Mouse (Mus musculus): ENCODE results near the gene Slc39a7. TPM values are rescaled to one million over a fixed set of nuclear protein-coding genes. Genes with fewer than 3 reads are reported as not detected.
"Not testable (repeated sequence)": the region's sequence is repeated elsewhere in the genome, so short reads cannot be mapped to it uniquely, and the experiment has no call there.

Gene Slc39a7
- total and polyA plus RNA-seq, 3 experiments: 64.0 to 79.8 (median 76.0) TPM

DNA sequence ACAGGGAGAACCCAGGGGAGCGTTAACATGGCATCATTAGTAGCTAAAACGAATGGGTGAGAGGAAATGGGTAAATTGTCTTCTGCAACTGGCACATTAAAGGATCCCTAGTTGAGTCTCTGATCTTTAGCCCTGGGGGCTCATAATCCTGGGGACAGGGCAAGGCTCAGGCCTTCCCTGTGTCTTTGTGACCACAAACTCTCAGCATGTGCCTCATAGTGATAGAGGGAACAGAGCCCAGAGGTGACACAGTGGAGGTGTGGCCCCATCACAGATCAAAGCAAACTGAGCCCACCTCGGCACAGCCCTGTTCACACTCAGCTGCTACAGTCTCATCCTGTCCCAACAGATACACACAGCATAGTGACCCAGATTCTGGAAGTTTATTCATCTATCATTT, 35.8 kb downstream of the Slc39a7 start:
- no peak for DNase-seq
- no peaks in the 10 kb centered on the region for H3K36me3 ChIP-seq (ENCODE audit: control insufficient read depth, insufficient read depth, low read length)
- 60% methylated on average over 3 of the region's 3 CpGs for WGBS
- no peak overlapping the region for H3K27ac ChIP-seq
- H3K4me1 ChIP-seq (ENCODE audit: control insufficient read depth, insufficient read depth, low read length): no peaks in the 10 kb centered on the region; the same call in 1 of the 2 replicates
- TF ChIP-seq EP300 (IDR thresholded peaks at IDR 0.05; ENCODE audit: insufficient read depth, low read depth, low read length) (no peak), CTCF (IDR thresholded peaks at IDR 0.05) (no peak), POLR2A (IDR thresholded peaks at IDR 0.05; ENCODE audit: insufficient read depth, low read depth, low read length) (no peak)
- no peaks in the 10 kb centered on the region for H3K79me2 ChIP-seq (replicated peaks; ENCODE audit: control insufficient read depth, insufficient read depth, low read length)
- H3K4me3 ChIP-seq: no peak overlapping the region
- H3K9ac ChIP-seq (ENCODE audit: low read depth, low read length): no peak overlapping the region
- H3K27me3 ChIP-seq (ENCODE audit: control insufficient read depth, insufficient read depth, low read length): no peaks in the 10 kb centered on the region
- intact Hi-C loops (cut with DNase I): loop anchor here (1.0 to 5.0 kb wide), 2 partner anchors 1274 to 1297 kb away; no protein-coding TSS in a partner anchor

DNA sequence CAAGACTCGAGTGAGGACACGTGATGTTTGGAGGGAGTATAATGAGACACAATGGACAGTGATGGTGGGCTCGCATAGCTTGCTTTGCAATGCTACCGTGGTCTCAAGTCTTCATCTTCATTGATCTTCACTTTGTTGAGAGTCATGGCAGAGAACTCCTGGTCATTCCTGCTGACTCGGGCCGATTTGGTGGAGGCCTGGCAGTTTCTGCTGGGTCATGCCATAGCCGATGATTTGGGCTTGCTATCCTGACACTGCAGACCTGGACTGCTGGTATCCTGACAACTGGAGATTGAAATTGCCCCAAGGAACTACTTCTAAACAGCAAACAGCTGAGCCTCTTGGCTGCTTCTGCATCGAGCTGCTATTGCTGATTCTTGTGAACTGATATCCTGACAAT, 36.5 kb downstream of the Slc39a7 start:
- Histone ChIP-seq H3K4me3 (no peak overlapping the region), H3K36me3 (ENCODE audit: control insufficient read depth, insufficient read depth, low read length) (no peaks in the 10 kb centered on the region), H3K79me2 (replicated peaks; ENCODE audit: control insufficient read depth, insufficient read depth, low read length) (no peaks in the 10 kb centered on the region), H3K27me3 (ENCODE audit: control insufficient read depth, insufficient read depth, low read length) (no peaks in the 10 kb centered on the region), H3K9ac (ENCODE audit: low read depth, low read length) (no peak overlapping the region), H3K27ac (no peak overlapping the region), H3K4me1 (ENCODE audit: control insufficient read depth, insufficient read depth, low read length) (no peaks in the 10 kb centered on the region; the same call in 1 of the 2 replicates)
- 84% methylated on average over 8 of the region's 8 CpGs for WGBS
- intact Hi-C loops (cut with DNase I): loop anchor here (1.0 to 5.0 kb wide), 2 partner anchors 1274 to 1297 kb away; no protein-coding TSS in a partner anchor
- TF ChIP-seq CTCF (IDR thresholded peaks at IDR 0.05) (no peak), POLR2A (IDR thresholded peaks at IDR 0.05; ENCODE audit: insufficient read depth, low read depth, low read length) (no peak), EP300 (IDR thresholded peaks at IDR 0.05; ENCODE audit: insufficient read depth, low read depth, low read length) (no peak)
- DNase-seq: no peak

GRCm38 (mm10) chr17:33991788-33992664, 39.5 kb downstream of the Slc39a7 start:
- H3K27me3 ChIP-seq (ENCODE audit: control insufficient read depth, insufficient read depth, low read length): no peaks in the 10 kb centered on the region
- no peaks in the 10 kb centered on the region for H3K36me3 ChIP-seq (ENCODE audit: control insufficient read depth, insufficient read depth, low read length)
- no peak overlapping the region for H3K27ac ChIP-seq
- 31% methylated on average over 10 of the region's 10 CpGs for WGBS
- no peak overlapping the region for H3K4me3 ChIP-seq
- intact Hi-C loops (cut with DNase I): no loop called here
- TF ChIP-seq CTCF (IDR thresholded peaks at IDR 0.05): peak; percentile 83
- no peak for TF ChIP-seq EP300 (IDR thresholded peaks at IDR 0.05; ENCODE audit: insufficient read depth, low read depth, low read length)
- no peak overlapping the region for H3K9ac ChIP-seq (ENCODE audit: low read depth, low read length)
- H3K4me1 ChIP-seq (ENCODE audit: control insufficient read depth, insufficient read depth, low read length): no peaks in the 10 kb centered on the region
- DNase-seq: peak; percentile 31 to 44
- H3K79me2 ChIP-seq (replicated peaks; ENCODE audit: control insufficient read depth, insufficient read depth, low read length): no peaks in the 10 kb centered on the region

DNA sequence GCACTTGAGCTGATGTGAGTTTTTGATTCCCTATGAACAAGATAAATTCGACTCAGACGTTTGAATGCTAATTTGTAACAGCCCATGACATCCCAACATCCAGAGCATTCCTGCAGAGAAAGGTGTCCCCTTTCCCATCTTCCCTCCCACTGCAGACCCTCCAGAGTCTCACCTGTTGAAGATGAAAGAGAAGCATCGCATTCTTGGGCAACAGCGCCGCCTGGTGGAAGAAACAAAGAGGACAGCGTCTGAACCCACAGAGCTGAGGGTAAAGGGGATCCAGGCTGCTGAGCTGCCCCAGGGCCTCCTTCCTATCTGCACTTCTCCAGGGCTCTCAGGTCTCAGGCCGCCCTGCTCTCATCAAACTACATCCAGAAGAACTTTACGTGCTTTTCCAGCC, 49.3 kb downstream of the Slc39a7 start:
- peak; percentile 62 to 80 for DNase-seq
- not testable (repeated sequence) for H3K9ac ChIP-seq (ENCODE audit: low read depth, low read length); H3K4me3 ChIP-seq; H3K79me2 ChIP-seq (replicated peaks; ENCODE audit: control insufficient read depth, insufficient read depth, low read length); H3K27me3 ChIP-seq (ENCODE audit: control insufficient read depth, insufficient read depth, low read length); H3K27ac ChIP-seq; H3K36me3 ChIP-seq (ENCODE audit: control insufficient read depth, insufficient read depth, low read length)
- WGBS: 3% methylated on average over 8 of the region's 8 CpGs
- intact Hi-C loops (cut with DNase I): loop anchor here (1.0 to 5.0 kb wide), 2 partner anchors 14 to 85 kb away; no protein-coding TSS in a partner anchor
- H3K4me1 ChIP-seq (ENCODE audit: control insufficient read depth, insufficient read depth, low read length): peaks cover 18% of the 10 kb centered on the region
- TF ChIP-seq CTCF (IDR thresholded peaks at IDR 0.05): peak; percentile 88
- peak; percentile 25; the same call in 1 of the 2 replicates for TF ChIP-seq EP300 (IDR thresholded peaks at IDR 0.05; ENCODE audit: insufficient read depth, low read depth, low read length)

DNA sequence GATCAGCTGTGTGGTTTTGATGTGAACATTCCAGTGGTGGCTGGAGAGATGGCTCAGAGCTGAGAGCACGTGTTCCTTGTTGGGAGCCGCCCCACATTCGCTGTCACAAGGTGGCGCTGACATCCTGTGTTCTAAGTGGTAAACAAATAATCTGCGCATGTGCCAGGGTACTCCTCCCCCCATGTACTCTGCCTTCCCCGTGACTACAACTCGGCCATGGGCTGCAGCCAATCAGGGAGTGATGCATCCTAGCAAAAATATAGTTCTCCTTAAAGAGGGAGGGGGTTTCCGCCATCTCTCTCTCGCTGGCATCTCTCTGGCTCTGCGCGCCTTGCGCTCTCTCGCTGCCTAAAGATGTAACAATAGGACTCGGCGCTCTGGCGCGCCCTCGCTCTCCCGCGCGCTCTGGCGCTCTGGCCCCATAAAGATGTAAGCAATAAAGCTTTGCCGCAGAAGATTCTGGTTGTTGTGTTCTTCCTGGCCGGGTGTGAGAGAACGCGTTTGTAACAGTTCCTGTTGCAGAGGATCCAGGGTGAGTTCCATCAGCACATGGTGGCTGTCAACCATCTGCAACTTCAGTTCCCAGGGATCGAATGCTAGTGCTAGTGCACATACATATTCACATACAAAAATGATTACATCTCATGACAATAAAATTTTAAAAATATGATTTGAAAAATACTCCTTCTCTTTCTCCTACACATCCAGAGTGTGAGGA, 50.1 kb downstream of the Slc39a7 start:
- peak overlapping the region; percentile 53 for H3K4me3 ChIP-seq
- H3K36me3 ChIP-seq (ENCODE audit: control insufficient read depth, insufficient read depth, low read length); H3K27me3 ChIP-seq (ENCODE audit: control insufficient read depth, insufficient read depth, low read length); H3K79me2 ChIP-seq (replicated peaks; ENCODE audit: control insufficient read depth, insufficient read depth, low read length): not testable (repeated sequence)
- H3K9ac ChIP-seq (ENCODE audit: low read depth, low read length): peak overlapping the region; percentile 64
- intact Hi-C loops (cut with DNase I): loop anchor here (5.0 kb wide), 1 partner anchor 84 kb away; no protein-coding TSS in a partner anchor
- peak overlapping the region; percentile 78 for H3K27ac ChIP-seq
- peak; percentile 85 to 91 for DNase-seq
- peaks cover 18% of the 10 kb centered on the region for H3K4me1 ChIP-seq (ENCODE audit: control insufficient read depth, insufficient read depth, low read length)
- TF ChIP-seq EP300 (IDR thresholded peaks at IDR 0.05; ENCODE audit: insufficient read depth, low read depth, low read length): peak; percentile 95; the same call in 1 of the 2 replicates
- TF ChIP-seq CTCF (IDR thresholded peaks at IDR 0.05): peak; percentile 52
- TF ChIP-seq POLR2A (IDR thresholded peaks at IDR 0.05; ENCODE audit: insufficient read depth, low read depth, low read length): peak; percentile 73
- WGBS: under 1% methylated on average over 27 of the region's 27 CpGs

Data from heart, adult 2 months (tissue).